Mouse (Mus musculus): Measurements from ENCODE around the gene Brpf1. TPM values are rescaled to one million over a fixed set of nuclear protein-coding genes. Genes with fewer than 3 reads are reported as not detected.

Gene Brpf1
- polyA plus RNA-seq, 1 experiment from 2014 or later: 26.9 TPM

GRCm38 (mm10) chr6:113370194-113370929 is 63.4 kb downstream of the Brpf1 start:
- no peak overlapping the region for H3K4me3 ChIP-seq
- H3K27me3 ChIP-seq (ENCODE audit: insufficient read depth, poor library complexity, severe bottlenecking): no peaks in the 10 kb centered on the region
- no peaks in the 10 kb centered on the region for H3K4me1 ChIP-seq (replicated peaks)
- DNase-seq (ENCODE audit: low spot score): no peak
- H3K27ac ChIP-seq: no peak overlapping the region
- no peaks in the 10 kb centered on the region for H3K9me3 ChIP-seq
- WGBS: 94% methylated on average over 20 of the region's 20 CpGs
- H3K36me3 ChIP-seq: peaks cover 87% of the 10 kb centered on the region

GRCm38 (mm10) chr6:113373491-113373890 is 66.6 kb downstream of the Brpf1 start:
- Histone ChIP-seq H3K4me3 (no peak overlapping the region), H3K36me3 (peaks cover 75% of the 10 kb centered on the region), H3K4me1 (replicated peaks) (peaks cover 12% of the 10 kb centered on the region), H3K27me3 (ENCODE audit: insufficient read depth, poor library complexity, severe bottlenecking) (no peaks in the 10 kb centered on the region), H3K9me3 (no peaks in the 10 kb centered on the region), H3K27ac (no peak overlapping the region)
- DNase-seq (ENCODE audit: low spot score): no peak
- WGBS: 94% methylated on average over 4 of the region's 4 CpGs

Other genes with a start within 250 kb of the Brpf1 start
- 71.2 and 82.4 TPM in 2 replicates for gene Setd5, start 229.8 kb upstream of the Brpf1 start, polyA plus RNA-seq (2016; fragmentation: Nextera tagmentation; extraction: Ambion mirVana)
- gene Lhfpl4, start 111.8 kb upstream of the Brpf1 start, polyA plus RNA-seq (2016; fragmentation: Nextera tagmentation; extraction: Ambion mirVana): 12.1 and 20.8 TPM in 2 replicates
- gene Mtmr14, start 69.3 kb upstream of the Brpf1 start, polyA plus RNA-seq (2016; fragmentation: Nextera tagmentation; extraction: Ambion mirVana): 45.7 and 52.3 TPM in 2 replicates
- 0.35 and 0.58 TPM in 2 replicates for gene Cpne9, start 24.8 kb upstream of the Brpf1 start, polyA plus RNA-seq (2016; fragmentation: Nextera tagmentation; extraction: Ambion mirVana)
- gene Ogg1, start 19.8 kb downstream of the Brpf1 start, polyA plus RNA-seq (2016; fragmentation: Nextera tagmentation; extraction: Ambion mirVana): 15.7 and 16.1 TPM in 2 replicates
- gene Camk1, start 36.8 kb downstream of the Brpf1 start, polyA plus RNA-seq (2016; fragmentation: Nextera tagmentation; extraction: Ambion mirVana): 42.3 and 58.0 TPM in 2 replicates
- gene Tada3, start 70.7 kb downstream of the Brpf1 start, polyA plus RNA-seq (2016; fragmentation: Nextera tagmentation; extraction: Ambion mirVana): 63.1 and 63.9 TPM in 2 replicates
- gene Arpc4, start 71.0 kb downstream of the Brpf1 start, polyA plus RNA-seq (2016; fragmentation: Nextera tagmentation; extraction: Ambion mirVana): 393 and 423 TPM in 2 replicates
- 5.3 and 7.4 TPM in 2 replicates for gene Ttll3, start 82.1 kb downstream of the Brpf1 start, polyA plus RNA-seq (2016; fragmentation: Nextera tagmentation; extraction: Ambion mirVana)
- gene Rpusd3, start 112.2 kb downstream of the Brpf1 start, polyA plus RNA-seq (2016; fragmentation: Nextera tagmentation; extraction: Ambion mirVana): 34.9 and 36.3 TPM in 2 replicates
- gene Cidec, start 128.6 kb downstream of the Brpf1 start, polyA plus RNA-seq (2016; fragmentation: Nextera tagmentation; extraction: Ambion mirVana): not detected in 2 replicates
- gene Jagn1, start 135.4 kb downstream of the Brpf1 start, polyA plus RNA-seq (2016; fragmentation: Nextera tagmentation; extraction: Ambion mirVana): 86.5 and 87.9 TPM in 2 replicates
- 1.7 and 2.2 TPM in 2 replicates for gene Il17re, start 151.3 kb downstream of the Brpf1 start, polyA plus RNA-seq (2016; fragmentation: Nextera tagmentation; extraction: Ambion mirVana)
- 6.0 and 6.7 TPM in 2 replicates for gene Il17rc, start 164.3 kb downstream of the Brpf1 start, polyA plus RNA-seq (2016; fragmentation: Nextera tagmentation; extraction: Ambion mirVana)
- 36.7 and 42.5 TPM in 2 replicates for gene Creld1, start 176.2 kb downstream of the Brpf1 start, polyA plus RNA-seq (2016; fragmentation: Nextera tagmentation; extraction: Ambion mirVana)
- 1.8 TPM in 2 replicates for gene Prrt3, start 194.8 kb downstream of the Brpf1 start, polyA plus RNA-seq (2016; fragmentation: Nextera tagmentation; extraction: Ambion mirVana)
- 79.0 and 81.8 TPM in 2 replicates for gene Emc3, start 224.5 kb downstream of the Brpf1 start, polyA plus RNA-seq (2016; fragmentation: Nextera tagmentation; extraction: Ambion mirVana)
- gene Fancd2, start 224.5 kb downstream of the Brpf1 start, polyA plus RNA-seq (2016; fragmentation: Nextera tagmentation; extraction: Ambion mirVana): 13.2 and 18.1 TPM in 2 replicates

Data from hindbrain, embryonic 10.5 days (tissue).